Mouse (Mus musculus): Measurements from ENCODE around the gene P3h4. TPM values are rescaled to one million over a fixed set of nuclear protein-coding genes. Genes with fewer than 3 reads are reported as not detected.

The P3h4 gene
- total RNA-seq, 2 experiments from 2014 or later: 9.8 to 11.2 TPM

DNA sequence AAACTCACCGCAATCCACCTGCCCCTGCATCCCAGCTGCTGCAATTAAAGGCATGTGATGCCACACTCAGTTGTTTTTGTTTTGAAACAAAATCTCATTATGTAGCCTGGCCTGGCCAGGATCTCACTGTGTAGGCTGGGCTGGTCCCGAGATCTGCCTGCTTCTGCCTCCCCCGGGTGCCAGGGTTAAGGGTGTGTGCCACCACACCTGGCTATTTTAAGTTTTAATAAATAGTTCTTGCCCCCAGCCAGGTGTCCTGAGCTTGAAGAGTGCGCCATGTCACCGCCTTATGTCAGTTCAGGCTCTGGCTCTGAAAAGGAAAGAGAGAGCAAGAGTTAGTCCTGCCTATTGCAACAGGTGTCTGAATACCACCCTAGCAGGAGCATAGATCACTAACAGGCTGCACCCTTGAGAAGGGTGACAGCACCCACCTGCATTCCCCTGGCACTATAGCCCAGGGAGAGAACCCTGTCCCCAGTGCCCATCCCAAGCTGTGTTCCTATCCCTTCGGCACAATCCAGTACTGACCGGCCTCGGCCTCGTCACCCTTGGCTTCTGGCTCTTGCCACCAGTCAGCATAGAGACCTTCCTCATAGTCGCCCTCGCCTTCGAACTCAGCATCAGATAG is 5.7 kb downstream of the P3h4 start:
- DNase-seq (ENCODE audit: low spot score in 2 of 2): no peak

DNA sequence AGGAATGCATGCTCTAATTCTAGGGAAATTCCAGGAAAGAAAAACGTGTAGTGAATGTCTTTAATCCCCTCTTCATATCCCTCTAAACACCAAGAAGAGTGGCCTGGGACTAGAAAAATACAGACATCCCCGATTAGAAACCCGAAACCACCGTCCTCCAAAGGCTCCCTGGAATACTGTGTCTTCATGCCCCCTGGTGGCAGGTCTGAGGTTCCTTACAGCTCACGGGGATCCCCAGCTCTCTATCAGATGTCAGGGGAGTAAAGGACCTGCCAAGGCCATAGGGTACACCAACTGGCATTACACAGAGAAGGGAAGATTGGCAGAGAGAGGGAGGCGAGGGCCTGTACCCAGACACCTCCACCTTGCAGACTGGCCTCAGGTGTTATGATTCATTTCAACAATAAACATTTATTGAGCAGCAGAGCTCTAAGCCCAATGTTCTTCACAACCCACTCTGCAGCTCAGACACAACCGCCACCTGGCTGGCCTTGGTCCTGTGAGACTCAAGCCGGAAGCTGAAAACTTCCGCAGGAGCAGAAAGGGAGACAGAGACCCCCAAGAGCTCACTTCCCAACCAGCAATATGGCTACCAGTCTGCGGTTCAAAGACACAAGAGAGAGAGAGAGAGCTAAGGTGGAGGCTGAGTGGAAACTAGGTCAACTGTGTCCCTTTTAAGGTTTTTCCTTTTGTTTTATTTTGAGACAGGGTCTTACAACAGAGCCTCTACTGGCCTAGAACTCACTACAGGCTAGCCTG is 6.4 kb downstream of the P3h4 start:
- peak; percentile 46 to 75 for DNase-seq (ENCODE audit: low spot score in 2 of 2)

DNA sequence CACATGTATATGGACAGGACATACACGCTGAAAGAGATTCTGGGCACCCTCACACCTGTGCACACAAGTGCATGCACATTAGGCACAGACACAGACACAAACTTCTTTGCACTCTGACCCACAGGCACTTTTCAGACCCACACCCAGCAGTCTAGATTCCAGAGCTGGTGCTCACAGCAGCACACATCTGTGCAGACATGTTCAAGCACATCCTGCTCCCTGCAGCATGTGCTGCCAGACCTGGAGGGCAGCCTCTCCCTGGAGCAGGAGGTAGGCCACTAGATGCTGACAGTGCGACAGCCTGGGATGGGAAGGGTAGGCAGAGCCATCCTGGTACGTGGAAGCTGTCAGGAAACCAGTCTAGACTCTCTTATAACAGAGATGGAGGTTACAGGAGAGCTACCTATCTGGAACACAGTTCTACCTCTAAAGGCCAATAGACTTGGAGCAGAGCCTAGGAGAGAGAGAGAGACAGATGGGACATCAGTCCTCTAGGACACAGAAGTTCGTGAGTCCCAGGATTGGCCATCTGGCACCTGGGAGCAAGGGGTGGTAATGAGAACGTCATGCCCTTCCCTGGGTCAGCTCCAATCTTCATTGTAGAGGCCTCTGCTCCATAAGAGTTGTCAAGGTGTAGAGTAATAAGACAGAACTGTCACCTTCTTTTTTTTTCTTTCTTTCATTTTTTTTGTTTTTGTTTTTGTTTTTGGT is 7.5 kb downstream of the P3h4 start:
- DNase-seq (ENCODE audit: low spot score in 2 of 2): no peak

DNA sequence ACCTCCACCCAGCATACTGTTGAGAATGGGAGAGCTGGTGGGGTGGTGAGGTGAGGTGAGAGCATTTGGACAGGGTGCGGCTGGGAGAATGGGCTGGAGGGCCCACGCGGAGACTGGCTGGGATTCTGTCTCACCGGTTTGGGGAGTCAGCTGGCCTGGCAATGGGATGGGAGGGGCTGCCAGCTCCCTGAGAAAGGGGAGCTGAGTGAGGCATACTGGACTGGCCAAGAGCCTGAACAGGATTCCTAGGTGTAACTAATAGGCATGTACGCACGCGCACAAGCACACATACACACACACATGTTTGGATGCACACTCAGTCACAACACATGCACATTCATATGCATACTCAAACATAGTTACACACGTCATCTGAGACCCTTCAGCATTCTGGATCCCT is 8.4 kb downstream of the P3h4 start:
- no peak for DNase-seq (ENCODE audit: low spot score in 2 of 2)

DNA sequence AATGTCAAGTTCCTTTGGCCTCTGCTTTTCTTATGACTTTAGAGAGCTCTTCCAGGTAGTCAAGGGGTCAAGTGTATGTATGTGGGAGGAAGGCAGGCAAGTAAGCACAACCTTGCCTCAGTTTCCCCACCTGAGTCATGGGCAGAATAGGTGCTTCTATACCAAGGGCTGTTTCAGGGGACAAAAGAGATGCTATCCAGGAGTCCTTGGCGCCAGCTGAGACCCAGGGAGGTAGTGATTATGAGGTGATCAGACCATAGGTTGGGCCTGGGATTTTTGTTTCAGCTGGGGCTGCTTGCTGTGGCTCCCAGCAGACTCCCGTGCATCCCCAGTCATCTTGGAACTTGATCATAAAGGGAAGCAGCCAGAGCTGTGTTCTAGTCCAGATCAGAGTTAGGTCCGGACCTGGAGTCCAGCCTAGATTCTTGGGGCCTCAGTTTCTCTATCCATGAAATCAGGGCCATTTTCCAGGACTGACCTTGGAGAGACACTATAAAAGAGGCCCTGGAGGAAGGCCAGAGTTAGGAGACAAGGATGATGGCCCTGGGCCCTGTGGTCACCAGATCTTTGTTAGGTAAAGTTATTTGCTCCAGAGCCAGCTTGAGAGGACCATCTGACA is 10.1 kb downstream of the P3h4 start:
- no peak for DNase-seq (ENCODE audit: low spot score in 2 of 2)

DNA sequence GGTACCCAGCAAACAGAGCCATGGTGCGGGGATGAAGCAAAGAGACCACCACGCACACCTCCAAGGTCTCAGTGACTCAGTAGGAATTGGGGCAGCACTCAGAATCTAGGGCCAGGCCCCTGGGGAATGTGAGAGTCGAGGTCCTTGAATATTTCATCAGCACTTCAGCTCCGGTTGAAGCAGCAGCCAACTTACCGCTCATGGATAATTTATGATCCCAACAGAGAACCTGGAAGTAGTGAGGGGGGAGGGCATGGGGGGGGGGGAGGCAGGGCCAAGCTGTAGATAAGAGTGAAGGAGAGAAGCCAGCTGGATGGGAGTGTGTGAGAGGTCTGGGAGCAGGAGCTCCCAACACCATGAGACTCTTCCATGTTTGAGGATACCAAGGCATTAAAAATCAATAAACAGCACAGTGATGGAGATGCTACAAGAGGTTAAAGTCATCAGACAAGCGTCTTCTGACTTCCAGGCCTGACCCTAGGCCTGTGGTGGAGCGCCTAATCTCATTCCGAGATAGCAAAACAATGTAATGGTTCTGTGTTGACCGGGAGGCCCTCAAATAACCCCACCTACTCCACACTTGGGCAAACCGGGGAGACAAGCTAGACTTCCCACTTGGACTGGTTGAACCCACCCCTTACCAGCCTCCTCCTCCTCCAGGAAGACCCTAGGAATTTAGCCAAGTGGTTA is 11.0 kb downstream of the P3h4 start:
- DNase-seq (ENCODE audit: low spot score in 2 of 2): no peak

DNA sequence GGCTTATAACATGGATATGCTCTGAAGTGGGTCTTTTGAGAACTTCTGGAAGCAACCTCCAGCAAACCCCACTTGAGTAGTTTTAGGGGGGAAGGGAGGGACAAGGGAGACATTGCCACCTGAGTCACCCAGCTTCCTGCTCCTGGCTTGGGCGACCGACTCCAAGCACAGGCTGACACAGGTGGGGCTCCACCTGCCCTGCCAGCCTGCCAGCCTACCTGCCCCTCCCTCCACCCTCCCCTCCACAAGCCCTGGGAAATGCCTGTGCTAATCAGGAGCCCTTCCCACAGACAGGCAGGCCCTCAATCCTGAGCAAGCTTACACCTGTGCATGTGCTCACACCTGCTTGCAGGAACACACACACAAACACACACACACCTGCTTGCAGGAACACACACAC is 12.0 kb downstream of the P3h4 start:
- no peak for DNase-seq (ENCODE audit: low spot score in 2 of 2)

DNA sequence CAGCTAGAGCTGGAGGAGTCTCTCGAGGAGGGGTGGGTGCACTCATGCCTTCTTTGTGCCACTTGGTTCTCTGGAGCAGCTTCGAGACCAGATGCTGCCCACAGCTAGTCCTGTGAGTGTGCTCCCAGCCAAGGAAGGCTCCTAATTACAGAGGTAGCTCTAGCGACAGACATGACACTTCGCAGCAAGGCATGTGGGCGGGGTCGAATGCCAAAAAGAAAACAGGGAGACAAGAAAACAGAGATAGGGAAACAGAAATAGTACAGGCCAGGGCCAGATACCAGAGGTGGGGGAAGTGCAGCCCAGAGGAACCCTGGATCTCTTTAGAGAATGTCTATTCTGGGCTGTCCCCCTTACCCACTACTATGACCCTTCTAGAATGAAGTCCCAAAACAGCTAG is 12.4 kb downstream of the P3h4 start:
- no peak for DNase-seq (ENCODE audit: low spot score in 2 of 2)

DNA sequence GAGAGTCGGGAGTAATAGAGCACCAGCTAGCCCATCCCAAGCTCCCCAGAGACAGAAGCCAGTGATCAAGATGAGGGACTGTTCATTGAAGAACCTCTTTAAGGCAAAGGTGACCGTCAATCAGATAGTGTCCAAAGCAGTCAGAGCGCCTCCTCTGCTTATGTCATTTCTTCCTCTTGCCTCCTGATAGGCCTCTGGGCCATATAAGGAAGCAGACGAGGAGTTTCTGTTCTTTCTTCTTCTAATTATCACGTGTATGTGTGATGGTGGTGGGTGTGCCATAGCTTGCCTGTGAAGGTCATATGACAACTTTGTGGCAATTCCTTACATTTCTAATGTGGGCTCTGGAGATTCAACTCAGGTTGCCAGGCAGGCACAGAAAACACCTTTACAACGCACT is 13.8 kb downstream of the P3h4 start:
- DNase-seq (ENCODE audit: low spot score in 2 of 2): no peak

DNA sequence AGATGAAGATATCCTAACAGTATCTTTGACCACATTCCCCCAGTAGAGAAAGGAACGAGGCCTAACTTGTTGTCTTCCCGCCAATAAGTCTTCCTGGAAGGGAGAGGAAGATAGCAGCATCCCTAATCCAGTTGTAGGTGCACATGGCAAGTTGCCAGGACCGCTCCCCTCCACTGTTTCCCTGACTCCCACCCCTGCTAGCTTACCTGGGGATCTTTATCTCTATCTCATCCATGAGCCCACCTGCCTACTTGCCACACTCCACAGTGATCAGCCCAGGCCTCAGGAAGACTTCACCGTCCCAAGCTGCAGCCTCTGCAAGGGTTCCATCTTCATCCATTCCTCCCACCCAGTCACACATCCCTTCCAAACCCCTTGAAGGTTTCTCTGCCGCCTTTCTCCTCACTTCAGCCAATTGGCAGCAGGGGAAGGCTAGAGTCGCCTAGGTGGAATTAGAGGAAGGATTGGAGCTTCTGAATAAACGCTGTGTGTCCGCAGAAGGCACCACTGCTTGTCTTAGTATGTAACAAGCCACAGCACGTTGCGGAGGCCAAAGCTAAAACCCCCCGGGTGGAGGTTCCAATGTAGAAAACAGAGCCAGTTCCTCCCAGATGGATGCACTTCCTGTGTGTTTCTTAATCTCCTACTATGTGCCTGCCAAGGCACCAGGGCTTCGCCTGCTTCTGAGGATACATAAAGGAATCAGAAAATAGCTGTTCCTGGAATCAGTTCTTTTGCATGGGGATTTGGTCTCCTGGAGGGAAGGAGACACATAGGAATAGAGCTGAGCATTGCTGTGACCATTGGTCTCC is 14.7 kb downstream of the P3h4 start:
- DNase-seq (ENCODE audit: low spot score in 2 of 2): no peak

DNA sequence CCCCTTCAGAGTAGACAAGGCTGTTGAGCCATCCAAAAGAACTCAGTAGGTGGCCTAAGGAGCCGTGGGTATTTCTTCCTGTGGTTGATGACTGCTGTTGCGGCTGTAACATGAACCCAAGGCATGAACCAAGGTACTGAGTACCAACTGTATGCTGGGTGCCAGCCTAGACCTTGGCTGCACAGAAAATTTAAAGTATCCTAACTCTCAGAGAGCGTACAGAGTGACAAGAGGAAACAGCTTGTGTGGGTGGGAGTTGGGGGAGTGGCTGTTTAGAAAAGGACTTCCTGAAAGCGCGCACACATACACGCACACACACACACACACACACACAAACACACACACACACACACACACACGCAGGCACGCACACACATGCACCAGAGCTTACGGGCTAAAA is 15.3 kb downstream of the P3h4 start:
- DNase-seq (ENCODE audit: low spot score in 2 of 2): no peak

DNA sequence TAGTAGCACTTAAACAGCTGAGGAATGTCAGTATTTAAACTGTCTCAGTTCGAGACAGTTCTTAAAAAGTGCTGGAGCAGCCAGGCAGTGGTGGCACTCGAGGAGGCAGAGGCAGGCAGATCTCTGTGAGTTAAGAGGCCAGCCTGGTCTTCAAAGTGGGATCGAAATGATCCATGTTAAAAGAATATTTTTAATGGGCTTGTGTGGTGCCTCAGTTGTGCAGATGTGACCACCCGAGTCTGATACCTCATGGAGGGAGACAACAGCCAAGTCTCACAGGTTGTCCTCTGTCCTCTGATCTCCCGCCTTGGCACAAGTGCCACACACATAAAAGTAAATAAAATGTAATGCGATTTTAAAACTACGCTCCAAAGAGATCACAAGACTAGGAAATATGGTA is 16.1 kb downstream of the P3h4 start:
- DNase-seq (ENCODE audit: low spot score in 2 of 2): no peak

DNA sequence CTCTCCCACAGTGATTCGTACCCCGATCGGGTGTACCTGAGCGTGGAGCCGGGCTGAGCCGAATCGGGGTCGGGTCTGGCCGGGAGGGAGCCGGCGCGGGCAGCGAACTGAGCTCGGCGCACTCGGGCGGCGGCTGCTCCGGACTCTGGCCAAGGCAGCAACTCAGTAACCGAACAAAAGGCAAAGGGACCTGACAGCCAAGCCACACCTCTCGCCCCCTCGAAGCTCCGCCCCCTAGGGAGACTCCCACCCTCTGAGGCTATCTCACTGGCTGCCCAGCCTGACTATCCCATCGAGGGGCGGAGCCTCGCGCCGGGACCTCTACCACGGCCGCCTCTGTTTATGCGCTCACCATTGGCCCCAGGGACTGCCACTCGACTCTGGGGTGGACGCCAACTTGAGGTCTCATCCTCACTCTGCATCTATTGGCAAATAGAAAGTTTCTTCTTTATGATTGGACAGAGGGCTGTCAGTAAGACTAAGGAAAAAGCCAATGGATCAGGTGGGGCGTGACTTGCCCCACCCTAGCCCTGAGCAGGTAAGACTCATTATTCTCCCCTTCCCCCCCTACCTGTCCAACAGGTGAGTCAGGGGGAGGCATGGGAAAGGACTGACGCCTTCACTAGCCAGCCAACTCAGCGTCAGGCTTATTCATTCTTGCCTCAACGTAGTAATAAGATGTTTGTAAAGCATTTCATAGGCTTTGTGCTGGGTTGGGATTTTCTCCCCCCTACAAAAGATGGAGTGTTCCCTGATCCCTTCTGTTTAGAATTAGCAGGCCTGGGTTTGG is 16.8 kb downstream of the P3h4 start, which contains the start of gene Jup:
Jup (minus strand) TSS at position 164 of the 790 bp plus-strand sequence.
- peak; percentile 99 to 100 for DNase-seq (ENCODE audit: low spot score in 2 of 2)

DNA sequence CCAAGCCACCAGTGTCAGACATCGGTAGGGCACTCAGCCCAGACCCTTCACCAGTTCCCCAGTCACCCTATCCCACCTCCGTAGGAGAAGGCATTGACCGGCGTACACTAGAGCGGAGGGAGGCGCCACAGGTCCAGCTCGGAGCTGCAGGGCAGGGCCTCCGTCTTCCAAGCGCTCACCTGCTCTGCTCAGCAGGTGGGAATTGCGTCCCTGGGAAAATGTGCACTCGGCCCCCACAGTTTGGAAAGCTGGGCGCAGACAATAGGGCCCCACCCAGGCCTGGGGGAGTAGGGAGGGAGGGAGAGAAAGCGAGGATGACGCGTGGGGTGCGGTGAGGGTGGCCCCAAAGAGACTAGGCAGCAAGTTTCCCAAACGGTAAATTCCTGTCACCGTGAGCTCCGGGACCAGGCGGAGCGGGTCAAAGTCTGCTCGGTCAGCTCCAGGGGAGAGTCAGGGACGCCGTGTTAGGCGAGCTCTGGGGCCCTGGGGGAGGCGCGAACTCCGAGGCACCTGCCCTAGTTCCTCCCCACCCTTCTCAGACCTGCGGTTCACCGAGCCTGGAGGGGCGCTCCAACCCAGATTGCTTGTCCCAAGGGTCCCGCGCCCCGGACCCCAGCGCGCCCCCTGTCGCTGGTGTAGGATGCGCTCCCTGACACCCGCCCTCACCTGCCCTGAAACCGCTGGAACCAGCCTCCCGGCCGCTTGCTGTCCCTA is 17.6 kb downstream of the P3h4 start:
- peak in 1 of 2 experiments; percentile 18 for DNase-seq (ENCODE audit: low spot score in 2 of 2)

DNA sequence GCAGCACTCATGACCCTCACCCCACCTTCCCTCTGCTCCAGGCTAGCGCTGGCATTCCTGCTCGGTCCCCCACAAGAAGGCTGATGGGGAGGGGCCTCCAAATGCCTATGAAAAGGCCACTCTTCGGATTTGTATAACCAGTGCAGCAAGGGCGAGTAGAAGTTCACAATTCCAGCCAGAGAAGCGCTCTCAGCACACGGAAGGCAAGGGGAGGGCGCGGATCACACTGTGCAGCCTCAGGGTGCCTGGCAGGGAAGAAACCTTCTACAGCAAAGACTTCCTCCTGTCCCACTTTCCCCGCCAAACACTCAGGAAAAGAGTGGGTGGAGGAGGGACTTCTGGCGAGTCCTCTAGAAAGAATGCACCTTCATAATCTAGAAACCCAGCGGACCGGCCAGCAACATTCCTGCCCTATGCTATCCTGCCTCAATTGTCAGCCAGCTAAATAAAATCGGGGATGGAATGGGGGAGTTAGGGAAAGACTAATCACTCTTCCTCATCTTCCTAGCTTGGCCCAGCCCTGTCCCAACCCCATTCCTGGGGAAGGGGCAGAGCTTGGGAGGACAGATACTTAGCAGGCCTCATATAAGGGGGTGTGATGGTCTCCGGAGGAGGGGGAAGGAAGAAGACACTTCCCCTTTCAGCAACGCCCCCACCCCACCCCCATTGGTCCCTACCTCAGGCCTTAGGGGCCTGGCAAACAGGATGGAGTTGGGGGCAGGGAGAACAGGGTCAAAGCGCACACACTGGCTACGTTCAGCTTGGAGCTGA is 18.6 kb downstream of the P3h4 start:
- no peak for DNase-seq (ENCODE audit: low spot score in 2 of 2)

DNA sequence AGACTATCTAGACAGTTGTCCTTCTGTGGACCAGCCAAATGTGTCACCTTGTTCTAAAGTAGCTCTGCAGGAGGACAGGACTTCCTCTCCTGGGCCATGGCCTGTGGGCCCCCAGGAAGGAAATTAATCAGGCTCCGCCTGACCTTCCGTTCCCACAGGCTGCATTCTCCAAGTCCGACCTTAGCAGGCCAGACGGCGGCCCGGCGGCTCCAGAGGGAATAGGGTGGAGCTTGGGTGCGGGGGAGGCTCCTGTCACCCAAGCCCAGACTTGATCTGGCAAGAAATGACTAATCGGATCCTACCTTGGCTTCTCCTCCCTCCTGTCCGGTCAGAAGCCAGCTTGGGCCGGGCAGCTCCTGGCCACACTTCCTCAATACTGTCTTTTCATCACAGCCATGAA is 19.4 kb downstream of the P3h4 start:
- no peak for DNase-seq (ENCODE audit: low spot score in 2 of 2)

DNA sequence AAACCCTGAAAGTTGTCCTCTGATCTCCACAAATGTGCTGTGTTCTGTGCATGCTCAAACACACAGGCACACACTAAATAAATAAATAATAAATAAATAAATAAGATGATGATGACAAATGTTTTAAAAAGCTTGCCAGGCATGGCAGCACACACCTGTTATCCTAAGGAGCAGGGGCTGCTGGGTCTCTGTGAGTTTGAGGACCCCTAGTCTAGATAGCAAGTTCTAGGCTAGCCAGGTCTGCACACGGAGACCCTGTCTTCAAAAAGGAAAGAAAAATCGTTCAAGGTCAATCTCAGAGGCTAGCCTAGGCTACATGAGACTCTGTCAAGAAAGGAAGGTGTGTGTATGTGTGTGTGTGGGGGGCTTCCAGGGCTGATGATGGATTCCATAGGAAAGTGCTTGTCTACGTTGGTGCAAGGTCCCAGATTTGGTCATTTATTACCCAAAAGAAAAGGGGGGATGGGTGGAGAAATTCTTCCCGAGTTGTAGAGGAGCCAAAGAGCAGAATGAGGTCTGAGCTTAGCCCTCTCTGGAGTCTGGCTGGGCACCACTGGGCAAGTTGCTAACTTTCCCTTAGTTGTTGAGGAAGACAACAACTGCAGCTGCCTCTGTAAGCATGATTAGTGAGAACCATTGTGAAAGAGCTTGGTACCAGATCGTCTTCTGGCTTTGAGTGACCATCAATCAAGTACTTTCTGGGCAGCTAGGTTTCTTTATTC is 20.1 kb downstream of the P3h4 start:
- no peak for DNase-seq (ENCODE audit: low spot score in 2 of 2)

DNA sequence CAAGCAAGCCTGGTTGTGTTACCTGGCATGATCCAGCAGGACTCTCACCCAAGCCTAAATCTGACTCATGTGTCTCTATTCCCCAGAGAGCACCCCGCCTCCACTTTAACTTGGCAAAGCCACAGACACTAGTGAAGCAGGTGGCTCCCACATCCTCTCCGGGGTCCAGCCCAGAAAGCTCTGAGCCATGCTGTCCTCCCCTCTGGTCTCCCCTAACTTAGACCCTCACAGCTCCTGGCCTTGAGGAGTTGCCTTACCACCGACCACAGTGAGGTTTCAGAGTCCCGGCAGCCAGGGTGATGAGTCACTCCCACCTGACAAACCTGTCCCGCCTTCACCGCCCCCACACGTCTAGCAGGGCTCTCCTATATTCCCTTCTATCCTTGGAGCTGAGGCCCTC is 20.9 kb downstream of the P3h4 start:
- DNase-seq (ENCODE audit: low spot score in 2 of 2): no peak
